15 mouse cellular contexts compared by ENCODE assay signal in the genomic region with DNA sequence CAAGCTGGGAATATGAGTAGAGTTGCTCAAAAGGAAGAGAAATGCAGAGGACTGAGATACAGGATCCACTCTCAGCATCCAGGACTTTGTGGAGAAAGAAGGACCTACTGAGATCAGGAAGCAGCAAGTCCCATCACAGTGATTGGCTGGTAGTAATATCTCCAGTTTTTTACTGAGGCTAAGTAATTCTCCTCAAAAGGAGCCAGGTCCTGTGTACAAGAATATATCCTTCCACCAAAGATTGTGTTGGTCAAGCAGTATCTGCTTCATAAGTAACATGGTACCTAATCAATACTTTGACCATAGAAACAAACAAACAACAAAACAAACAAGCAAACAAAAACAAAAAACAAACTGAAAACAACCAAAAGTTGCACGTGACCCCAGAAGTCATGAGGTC.
DNase-seq lines count a peak whose midpoint lies in the region; ATAC-seq and TF ChIP-seq lines count a peak whose summit lies in the region.
"Had no signal": no experiment of that assay in that cellular context is flagged by ENCODE, and none has a peak within 500 bp of the region (broad histone marks: within the 10 kb centered on the region; RNA-seq: fewer than 3 reads in every experiment).

No protein-coding gene starts in this region.

- H3K36me3 ChIP-seq in forebrain, embryonic 13.5 days (ENCODE audit: poor library complexity, severe bottlenecking): no peaks in the 10 kb centered on the region
- no peaks in the 10 kb centered on the region for H3K36me3 ChIP-seq in forebrain, postnatal 0 days (ENCODE audit: insufficient read depth)
- H3K36me3 ChIP-seq in hindbrain, embryonic 13.5 days: no peaks in the 10 kb centered on the region
- no peaks in the 10 kb centered on the region for H3K36me3 ChIP-seq in hindbrain, embryonic 12.5 days
- H3K36me3 ChIP-seq in midbrain, embryonic 13.5 days: no peaks in the 10 kb centered on the region
- no peaks in the 10 kb centered on the region for H3K36me3 ChIP-seq in midbrain, embryonic 14.5 days (ENCODE audit: control insufficient read depth, insufficient read depth, low read length)
- H3K36me3 ChIP-seq in midbrain, embryonic 16.5 days (ENCODE audit: control insufficient read depth, insufficient read depth, low read length): no peaks in the 10 kb centered on the region
- H3K36me3 ChIP-seq: embryonic facial prominence, embryonic 12.5 days; embryonic facial prominence, embryonic 15.5 days; heart, embryonic 10.5 days; heart, embryonic 13.5 days; intestine, embryonic 15.5 days had no signal

- no peak overlapping the region for H3K4me2 ChIP-seq in forebrain, embryonic 13.5 days
- no peak overlapping the region for H3K4me2 ChIP-seq in forebrain, postnatal 0 days (ENCODE audit: low read depth)
- H3K4me2 ChIP-seq in hindbrain, embryonic 13.5 days: no peak overlapping the region
- H3K4me2 ChIP-seq in hindbrain, embryonic 12.5 days (replicated peaks): no peak overlapping the region
- no peak overlapping the region for H3K4me2 ChIP-seq in midbrain, embryonic 13.5 days (replicated peaks)
- no peak overlapping the region for H3K4me2 ChIP-seq in midbrain, embryonic 14.5 days (ENCODE audit: low read length)
- no peak overlapping the region for H3K4me2 ChIP-seq in midbrain, embryonic 16.5 days (ENCODE audit: low read length)
- H3K4me2 ChIP-seq: embryonic facial prominence, embryonic 12.5 days; embryonic facial prominence, embryonic 15.5 days; heart, embryonic 13.5 days; intestine, embryonic 15.5 days had no signal

- ATAC-seq in forebrain, embryonic 13.5 days: peak; percentile 40; the same call in 1 of the 2 replicates
- no peak for ATAC-seq in forebrain, postnatal 0 days
- peak; percentile 33; the same call in 1 of the 2 replicates for ATAC-seq in hindbrain, embryonic 13.5 days (ENCODE audit: low FRiP score)
- no peak for ATAC-seq in hindbrain, embryonic 12.5 days (ENCODE audit: low FRiP score)
- peak; percentile 56; the same call in 1 of the 2 replicates for ATAC-seq in midbrain, embryonic 13.5 days
- ATAC-seq in midbrain, embryonic 14.5 days (ENCODE audit: low FRiP score, low TSS enrichment): no peak
- peak; percentile 29; the same call in 1 of the 2 replicates for ATAC-seq in midbrain, embryonic 16.5 days
- ATAC-seq: CD4-positive, CD25-positive, alpha-beta regulatory T cell, adult 4 months had no signal

- no peak for DNase-seq in forebrain, postnatal 0 days
- no peak for DNase-seq in midbrain, embryonic 14.5 days
- DNase-seq: gastrocnemius, postnatal 36 days; heart, adult 2 months had no signal

- WGBS in forebrain, embryonic 13.5 days: 8% methylated on average over 1 of the region's 1 CpGs
- WGBS in forebrain, postnatal 0 days: 10% methylated on average over 1 of the region's 1 CpGs
- 12% methylated on average over 1 of the region's 1 CpGs for WGBS in hindbrain, embryonic 13.5 days
- 9% methylated on average over 1 of the region's 1 CpGs for WGBS in hindbrain, embryonic 12.5 days
- 19% methylated on average over 1 of the region's 1 CpGs for WGBS in midbrain, embryonic 13.5 days
- WGBS in midbrain, embryonic 14.5 days: 21% methylated on average over 1 of the region's 1 CpGs
- 31% methylated on average over 1 of the region's 1 CpGs for WGBS in midbrain, embryonic 16.5 days

- H3K4me1 ChIP-seq in forebrain, embryonic 13.5 days: no peaks in the 10 kb centered on the region
- no peaks in the 10 kb centered on the region for H3K4me1 ChIP-seq in forebrain, postnatal 0 days (ENCODE audit: insufficient read depth)
- H3K4me1 ChIP-seq in hindbrain, embryonic 13.5 days (replicated peaks): peaks cover 5% of the 10 kb centered on the region; the same call in 1 of the 2 replicates
- no peaks in the 10 kb centered on the region for H3K4me1 ChIP-seq in hindbrain, embryonic 12.5 days
- no peaks in the 10 kb centered on the region for H3K4me1 ChIP-seq in midbrain, embryonic 13.5 days (replicated peaks)
- no peaks in the 10 kb centered on the region for H3K4me1 ChIP-seq in midbrain, embryonic 14.5 days (ENCODE audit: control insufficient read depth, insufficient read depth, low read length)
- H3K4me1 ChIP-seq in midbrain, embryonic 16.5 days (ENCODE audit: control insufficient read depth, insufficient read depth, low read length): no peaks in the 10 kb centered on the region
- H3K4me1 ChIP-seq: embryonic facial prominence, embryonic 12.5 days; embryonic facial prominence, embryonic 15.5 days; heart, embryonic 10.5 days; heart, embryonic 13.5 days; intestine, embryonic 15.5 days had no signal

- no peaks in the 10 kb centered on the region for H3K9me3 ChIP-seq in forebrain, embryonic 13.5 days (replicated peaks)
- no peaks in the 10 kb centered on the region for H3K9me3 ChIP-seq in forebrain, postnatal 0 days (ENCODE audit: low read length)
- no peaks in the 10 kb centered on the region for H3K9me3 ChIP-seq in hindbrain, embryonic 13.5 days
- no peaks in the 10 kb centered on the region for H3K9me3 ChIP-seq in hindbrain, embryonic 12.5 days (replicated peaks)
- H3K9me3 ChIP-seq in midbrain, embryonic 13.5 days: no peaks in the 10 kb centered on the region
- no peaks in the 10 kb centered on the region for H3K9me3 ChIP-seq in midbrain, embryonic 14.5 days (ENCODE audit: control insufficient read depth, low read length)
- H3K9me3 ChIP-seq in midbrain, embryonic 16.5 days (replicated peaks; ENCODE audit: control insufficient read depth, low read length, poor library complexity, severe bottlenecking): no peaks in the 10 kb centered on the region
- H3K9me3 ChIP-seq: embryonic facial prominence, embryonic 12.5 days; embryonic facial prominence, embryonic 15.5 days; heart, embryonic 10.5 days; heart, embryonic 13.5 days; intestine, embryonic 15.5 days had no signal

- no peak for TF ChIP-seq CTCF in forebrain, postnatal 0 days (IDR thresholded peaks at IDR 0.05; ENCODE audit: low read depth)

- no peak overlapping the region for H3K27ac ChIP-seq in forebrain, embryonic 13.5 days
- H3K27ac ChIP-seq in forebrain, postnatal 0 days (ENCODE audit: low read depth, low read length): no peak overlapping the region
- H3K27ac ChIP-seq in hindbrain, embryonic 13.5 days: no peak overlapping the region
- no peak overlapping the region for H3K27ac ChIP-seq in hindbrain, embryonic 12.5 days
- H3K27ac ChIP-seq in midbrain, embryonic 13.5 days: no peak overlapping the region
- H3K27ac ChIP-seq in midbrain, embryonic 14.5 days (replicated peaks; ENCODE audit: low read depth, low read length): no peak overlapping the region
- no peak overlapping the region for H3K27ac ChIP-seq in midbrain, embryonic 16.5 days (ENCODE audit: low read length)
- H3K27ac ChIP-seq: embryonic facial prominence, embryonic 12.5 days; embryonic facial prominence, embryonic 15.5 days; heart, adult 2 months; heart, embryonic 10.5 days; heart, embryonic 13.5 days; intestine, embryonic 15.5 days had no signal

- no peaks in the 10 kb centered on the region for H3K27me3 ChIP-seq in forebrain, embryonic 13.5 days
- no peaks in the 10 kb centered on the region for H3K27me3 ChIP-seq in forebrain, postnatal 0 days (ENCODE audit: insufficient read depth, low read length)
- H3K27me3 ChIP-seq in hindbrain, embryonic 13.5 days: no peaks in the 10 kb centered on the region
- no peaks in the 10 kb centered on the region for H3K27me3 ChIP-seq in hindbrain, embryonic 12.5 days
- no peaks in the 10 kb centered on the region for H3K27me3 ChIP-seq in midbrain, embryonic 13.5 days
- H3K27me3 ChIP-seq in midbrain, embryonic 14.5 days (ENCODE audit: control insufficient read depth, insufficient read depth, low read length): no peaks in the 10 kb centered on the region
- no peaks in the 10 kb centered on the region for H3K27me3 ChIP-seq in midbrain, embryonic 16.5 days (ENCODE audit: control insufficient read depth, insufficient read depth, low read depth, low read length)
- H3K27me3 ChIP-seq: embryonic facial prominence, embryonic 12.5 days; embryonic facial prominence, embryonic 15.5 days; heart, embryonic 13.5 days; intestine, embryonic 15.5 days had no signal

- no peak overlapping the region for H3K4me3 ChIP-seq in forebrain, embryonic 13.5 days
- H3K4me3 ChIP-seq in forebrain, postnatal 0 days (ENCODE audit: low read depth, low read length): no peak overlapping the region
- no peak overlapping the region for H3K4me3 ChIP-seq in hindbrain, embryonic 13.5 days
- H3K4me3 ChIP-seq in hindbrain, embryonic 12.5 days: no peak overlapping the region
- no peak overlapping the region for H3K4me3 ChIP-seq in midbrain, embryonic 13.5 days (replicated peaks)
- no peak overlapping the region for H3K4me3 ChIP-seq in midbrain, embryonic 14.5 days (replicated peaks; ENCODE audit: low read depth, low read length)
- no peak overlapping the region for H3K4me3 ChIP-seq in midbrain, embryonic 16.5 days (ENCODE audit: low read depth, low read length)
- H3K4me3 ChIP-seq: embryonic facial prominence, embryonic 12.5 days; embryonic facial prominence, embryonic 15.5 days; heart, adult 2 months; heart, embryonic 10.5 days; heart, embryonic 13.5 days; intestine, embryonic 15.5 days had no signal

- no peak overlapping the region for H3K9ac ChIP-seq in forebrain, embryonic 13.5 days
- H3K9ac ChIP-seq in forebrain, postnatal 0 days: no peak overlapping the region
- H3K9ac ChIP-seq in hindbrain, embryonic 13.5 days: no peak overlapping the region
- H3K9ac ChIP-seq in hindbrain, embryonic 12.5 days: no peak overlapping the region
- H3K9ac ChIP-seq in midbrain, embryonic 13.5 days (replicated peaks): no peak overlapping the region
- H3K9ac ChIP-seq in midbrain, embryonic 14.5 days (replicated peaks; ENCODE audit: low read length): no peak overlapping the region
- no peak overlapping the region for H3K9ac ChIP-seq in midbrain, embryonic 16.5 days (ENCODE audit: low read depth, low read length)
- H3K9ac ChIP-seq: embryonic facial prominence, embryonic 12.5 days; embryonic facial prominence, embryonic 15.5 days; heart, embryonic 13.5 days; intestine, embryonic 15.5 days had no signal

Comparison
In these comparisons a context has a peak if more than half of its experiments do, and no peak if none do; other contexts are left out.
1. ATAC-seq: peak in forebrain, embryonic 13.5 days (single experiment), hindbrain, embryonic 13.5 days (single experiment), midbrain, embryonic 13.5 days (single experiment) and midbrain, embryonic 16.5 days (single experiment); none in forebrain, postnatal 0 days (single experiment), hindbrain, embryonic 12.5 days (single experiment) and midbrain, embryonic 14.5 days (single experiment).